Mouse (Mus musculus): ENCODE measurements around the gene Myadml2.

Gene Myadml2

DNA sequence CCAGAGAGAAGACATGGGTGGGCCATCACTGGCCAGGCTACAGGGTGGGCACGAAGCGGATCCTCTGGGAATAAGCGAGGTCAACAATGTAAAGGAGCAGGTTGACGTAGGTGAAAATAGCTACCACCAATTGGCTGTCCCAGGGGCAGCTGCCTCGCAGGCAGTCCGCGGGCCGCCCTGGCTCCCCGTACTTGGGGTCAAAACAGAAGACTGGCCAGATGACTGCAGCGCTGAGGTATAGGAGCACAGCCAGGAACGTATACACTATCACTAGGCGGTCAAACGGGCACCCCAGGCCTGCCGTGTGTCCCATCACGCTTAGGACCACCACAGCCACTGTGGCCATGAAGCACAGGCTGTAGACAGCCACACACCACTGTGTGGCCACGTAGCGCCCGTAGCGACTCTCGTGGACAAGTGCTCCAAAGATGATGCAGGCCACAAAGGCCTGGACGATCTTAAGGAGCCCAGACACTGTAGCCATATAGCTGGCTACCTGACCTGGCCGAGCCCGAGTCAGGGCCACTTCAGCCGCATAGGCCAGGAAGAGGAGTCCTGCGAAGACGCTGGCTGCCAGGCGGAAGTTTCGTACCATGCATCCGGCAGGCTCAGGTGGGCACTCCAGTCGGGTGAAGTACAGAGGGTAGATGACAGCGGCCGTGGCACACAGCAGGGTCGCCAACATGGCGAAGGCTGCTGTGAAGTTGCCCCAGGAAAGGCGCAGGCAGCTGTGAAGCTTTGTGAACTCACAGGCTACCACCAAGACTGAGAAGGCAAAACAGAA lies 719 bp downstream of the Myadml2 start:
- no peaks in the 10 kb centered on the region for H3K36me3 ChIP-seq (ENCODE audit: control insufficient read depth, insufficient read depth, low read length, poor library complexity, severe bottlenecking)
- DNase-seq (ENCODE audit: low read depth, low spot score), result no peak
- no peaks in the 10 kb centered on the region for H3K27me3 ChIP-seq (ENCODE audit: control insufficient read depth, insufficient read depth, low read length, poor library complexity, severe bottlenecking)

DNA sequence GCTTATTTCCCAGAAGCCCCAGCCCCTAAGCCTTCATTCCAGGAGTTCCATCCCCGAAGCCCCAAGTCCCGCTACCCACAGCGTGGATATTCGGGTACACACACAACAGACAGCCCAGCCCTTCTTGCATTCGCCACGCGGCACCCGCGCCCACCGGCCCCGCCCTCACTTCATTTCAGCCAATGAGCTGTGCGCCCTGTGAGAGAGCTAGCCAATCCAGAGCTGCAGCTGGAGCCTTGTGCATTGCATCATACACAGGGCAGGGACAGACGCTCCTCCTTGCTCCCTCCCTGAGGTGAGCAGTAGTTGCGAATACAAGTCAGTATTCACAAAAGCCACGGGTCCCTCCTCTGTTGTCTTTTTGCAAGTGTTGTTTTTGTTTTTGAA lies 4.4 kb downstream of the Myadml2 start, which contains the start of gene Pycr1:
TSS of gene Pycr1 (minus strand) at position 169 of the 387 bp plus-strand sequence.
- H3K27me3 ChIP-seq (ENCODE audit: control insufficient read depth, insufficient read depth, low read length, poor library complexity, severe bottlenecking), result no peaks in the 10 kb centered on the region
- H3K36me3 ChIP-seq (ENCODE audit: control insufficient read depth, insufficient read depth, low read length, poor library complexity, severe bottlenecking), result no peaks in the 10 kb centered on the region
- peak; percentile 92 for DNase-seq (ENCODE audit: low read depth, low spot score)

DNA sequence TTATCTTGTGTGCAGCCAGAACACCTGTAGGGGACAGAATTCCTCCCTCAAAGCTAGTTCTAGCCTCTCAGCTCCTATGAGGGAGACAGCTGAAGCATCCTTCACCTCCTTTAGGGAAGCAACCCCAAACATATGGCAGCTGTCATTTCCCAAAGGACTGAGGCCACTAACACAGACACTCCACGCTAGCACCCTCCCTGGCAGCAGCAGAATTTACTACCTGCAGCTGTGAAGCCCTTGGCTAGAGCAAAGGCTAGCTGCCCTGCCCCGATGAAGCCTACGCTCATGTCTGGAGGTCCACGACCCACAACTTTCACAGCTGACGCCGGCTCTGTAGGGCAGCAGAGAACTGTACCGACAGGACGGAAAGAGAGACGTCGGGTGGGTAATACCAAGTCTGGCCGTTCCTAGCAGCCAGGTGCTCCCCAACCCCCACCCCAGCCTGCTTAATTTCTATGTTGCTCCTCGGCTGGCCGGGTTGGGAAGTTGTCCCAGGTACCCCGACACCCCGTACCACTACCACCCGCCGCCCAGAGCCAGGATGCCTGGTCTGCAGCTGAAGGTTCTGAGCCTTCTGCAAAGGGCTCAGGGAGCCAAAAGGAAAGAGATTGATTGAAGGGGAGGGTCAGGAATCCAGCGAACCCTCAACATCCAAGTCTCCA lies 4.9 kb downstream of the Myadml2 start:
- Histone ChIP-seq H3K27me3 (ENCODE audit: control insufficient read depth, insufficient read depth, low read length, poor library complexity, severe bottlenecking) (no peaks in the 10 kb centered on the region), H3K36me3 (ENCODE audit: control insufficient read depth, insufficient read depth, low read length, poor library complexity, severe bottlenecking) (no peaks in the 10 kb centered on the region)
- peak; percentile 28 for DNase-seq (ENCODE audit: low read depth, low spot score)

DNA sequence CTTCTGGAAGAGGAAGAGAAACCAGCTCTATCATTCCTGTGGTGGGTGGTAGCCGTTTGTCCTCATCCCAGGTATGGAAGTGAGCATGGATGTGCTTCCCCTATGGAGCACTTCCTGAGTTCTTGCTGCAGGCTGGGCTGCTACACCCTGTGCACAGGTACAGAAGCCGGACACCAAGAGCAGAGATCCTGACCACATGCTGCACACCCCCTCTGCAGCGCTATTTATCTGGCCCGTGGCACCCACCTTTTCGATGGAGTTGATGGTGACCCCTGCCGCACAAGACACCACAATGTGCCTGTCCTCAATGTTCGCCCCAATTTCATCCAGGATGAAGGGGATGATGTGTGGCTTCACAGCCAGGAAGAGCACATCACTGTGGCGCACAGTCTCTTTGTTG lies 6.1 kb downstream of the Myadml2 start:
- Histone ChIP-seq H3K27me3 (ENCODE audit: control insufficient read depth, insufficient read depth, low read length, poor library complexity, severe bottlenecking) (no peaks in the 10 kb centered on the region), H3K36me3 (ENCODE audit: control insufficient read depth, insufficient read depth, low read length, poor library complexity, severe bottlenecking) (no peaks in the 10 kb centered on the region)
- DNase-seq (ENCODE audit: low read depth, low spot score), result no peak

DNA sequence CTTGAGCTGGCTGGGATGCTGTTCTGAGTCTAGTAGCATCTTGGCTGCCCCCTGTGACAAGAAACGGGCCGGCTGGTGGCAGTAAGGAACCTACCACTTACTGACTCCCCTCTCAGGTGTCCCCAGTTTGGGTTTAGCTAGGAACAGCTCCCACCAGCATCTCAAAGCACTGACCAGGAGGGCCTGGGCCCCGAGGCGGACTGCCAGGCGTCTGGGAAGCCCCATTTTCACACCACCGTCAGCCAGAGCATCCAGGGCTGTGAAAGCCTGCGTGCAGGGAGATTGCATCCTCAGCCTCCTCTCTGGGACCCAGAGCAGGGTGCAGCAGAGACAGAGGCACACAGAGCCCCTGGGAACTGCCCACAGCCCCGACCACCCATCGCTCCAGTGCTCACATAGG lies 6.7 kb downstream of the Myadml2 start:
- no peaks in the 10 kb centered on the region for H3K36me3 ChIP-seq (ENCODE audit: control insufficient read depth, insufficient read depth, low read length, poor library complexity, severe bottlenecking)
- no peak for DNase-seq (ENCODE audit: low read depth, low spot score)
- no peaks in the 10 kb centered on the region for H3K27me3 ChIP-seq (ENCODE audit: control insufficient read depth, insufficient read depth, low read length, poor library complexity, severe bottlenecking)

DNA sequence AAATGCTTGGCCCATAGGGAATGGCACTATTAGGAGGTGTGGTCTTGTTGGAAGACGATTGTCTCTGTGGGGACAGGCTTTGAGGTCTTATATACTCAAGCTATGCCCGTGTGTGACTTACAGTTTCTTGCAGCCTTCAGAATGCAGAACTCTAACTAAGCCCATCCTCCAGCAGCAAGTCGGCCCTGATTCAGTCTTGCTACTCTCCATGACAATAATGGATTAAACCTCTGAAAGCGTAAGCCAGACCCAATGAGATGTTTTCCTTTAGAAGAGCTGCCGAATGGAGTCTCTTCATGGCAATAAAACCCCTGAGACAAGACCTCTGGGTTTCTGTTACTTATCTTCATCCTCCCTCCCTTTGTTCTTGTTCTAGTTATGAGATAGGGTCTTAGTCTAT lies 13.1 kb downstream of the Myadml2 start:
- DNase-seq (ENCODE audit: low read depth, low spot score), result no peak
- Histone ChIP-seq H3K27me3 (ENCODE audit: control insufficient read depth, insufficient read depth, low read length, poor library complexity, severe bottlenecking) (no peaks in the 10 kb centered on the region), H3K36me3 (ENCODE audit: control insufficient read depth, insufficient read depth, low read length, poor library complexity, severe bottlenecking) (no peaks in the 10 kb centered on the region)

DNA sequence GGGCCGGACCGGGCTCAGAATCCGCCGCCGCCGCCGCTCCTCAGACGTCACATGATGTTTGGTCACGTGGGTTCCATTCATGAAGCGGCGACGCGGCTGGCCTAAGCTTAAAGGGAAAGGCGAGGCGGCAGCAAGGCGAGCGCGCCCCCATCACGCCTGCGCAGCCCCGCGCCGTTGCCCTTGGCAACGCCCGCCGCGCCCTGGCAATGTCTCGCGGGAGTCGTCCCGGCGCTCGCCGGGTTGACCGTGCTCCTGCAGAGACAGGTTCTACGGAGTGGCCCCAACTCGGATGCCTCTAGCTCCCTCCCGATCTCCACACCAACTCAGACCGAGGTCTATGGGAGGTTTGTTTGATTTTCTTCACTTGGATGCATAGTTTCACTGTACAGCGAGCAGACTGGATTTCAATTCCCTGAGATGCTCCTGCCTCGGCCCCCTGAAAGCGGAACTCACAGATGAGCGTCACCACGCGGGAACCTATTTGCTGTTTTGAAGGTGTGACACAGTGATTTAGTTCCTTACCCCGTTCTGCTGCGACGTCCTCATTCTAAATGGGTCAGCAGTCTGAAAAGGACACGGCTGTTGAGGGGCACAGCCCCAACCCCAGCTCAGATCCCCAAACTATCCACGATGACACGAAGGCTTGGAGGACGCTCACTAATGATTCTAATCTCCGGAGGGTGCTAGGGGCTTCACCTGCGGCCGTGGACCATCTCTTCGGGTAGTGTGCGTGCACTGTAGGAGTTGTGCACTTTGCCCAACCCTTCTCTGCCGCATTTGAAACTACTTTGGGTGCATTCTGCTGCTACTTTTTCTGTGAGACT lies 14.2 kb downstream of the Myadml2 start, which contains the start of gene Mafg:
TSS of gene Mafg (minus strand) at position 81 of the 824 bp plus-strand sequence.
- peak; percentile 95 for DNase-seq (ENCODE audit: low read depth, low spot score)
- Histone ChIP-seq H3K27me3 (ENCODE audit: control insufficient read depth, insufficient read depth, low read length, poor library complexity, severe bottlenecking) (no peaks in the 10 kb centered on the region), H3K36me3 (ENCODE audit: control insufficient read depth, insufficient read depth, low read length, poor library complexity, severe bottlenecking) (no peaks in the 10 kb centered on the region)

DNA sequence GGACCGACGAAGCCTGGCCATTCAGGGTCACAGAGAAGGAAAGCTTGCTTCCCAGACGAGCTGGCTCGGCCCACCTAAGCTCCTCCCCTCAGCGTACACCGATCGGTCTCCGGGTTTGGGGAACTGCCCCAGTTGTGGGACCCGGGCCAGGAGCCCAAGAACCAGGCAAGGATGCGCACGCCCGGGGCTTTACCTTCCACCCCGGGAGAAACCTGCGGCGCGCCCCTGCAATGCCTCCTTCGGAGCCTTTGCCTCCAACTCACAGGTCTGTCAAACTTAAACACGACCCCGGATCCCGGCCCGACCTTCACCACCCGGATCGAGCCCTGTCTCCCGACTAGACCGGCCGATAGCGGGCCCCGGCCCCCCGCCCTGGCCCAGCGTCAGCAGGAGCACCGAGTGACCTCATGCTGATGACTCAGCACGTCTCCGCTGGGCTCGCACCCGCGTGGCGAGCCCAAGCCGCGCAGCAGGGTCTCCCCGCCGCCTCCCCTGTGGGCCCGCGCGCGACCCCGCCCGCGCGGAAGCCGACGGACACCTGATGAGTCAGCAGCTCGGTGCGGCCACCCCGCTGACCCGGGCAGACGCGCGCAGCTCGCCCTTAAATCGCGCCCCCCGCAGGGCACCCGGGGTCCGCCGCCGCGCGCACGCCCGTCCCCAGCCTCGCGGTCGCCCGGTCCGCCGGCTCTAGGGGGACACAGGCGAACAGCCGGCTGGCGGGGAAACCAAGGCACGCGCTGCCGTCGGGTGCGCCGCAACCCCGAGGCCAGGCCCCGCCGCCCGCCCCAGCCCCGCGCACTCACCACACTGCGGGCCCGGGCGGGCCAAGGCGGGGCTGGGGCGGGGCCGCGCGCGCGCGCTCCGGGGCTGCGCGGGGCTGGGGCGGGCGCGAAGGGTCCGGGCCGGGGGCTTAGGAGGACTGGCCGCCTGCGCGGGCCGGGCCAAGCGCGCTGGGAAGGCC lies 15.1 kb downstream of the Myadml2 start:
- Histone ChIP-seq H3K27me3 (ENCODE audit: control insufficient read depth, insufficient read depth, low read length, poor library complexity, severe bottlenecking) (no peaks in the 10 kb centered on the region), H3K36me3 (ENCODE audit: control insufficient read depth, insufficient read depth, low read length, poor library complexity, severe bottlenecking) (no peaks in the 10 kb centered on the region)
- peak; percentile 62 for DNase-seq (ENCODE audit: low read depth, low spot score)

DNA sequence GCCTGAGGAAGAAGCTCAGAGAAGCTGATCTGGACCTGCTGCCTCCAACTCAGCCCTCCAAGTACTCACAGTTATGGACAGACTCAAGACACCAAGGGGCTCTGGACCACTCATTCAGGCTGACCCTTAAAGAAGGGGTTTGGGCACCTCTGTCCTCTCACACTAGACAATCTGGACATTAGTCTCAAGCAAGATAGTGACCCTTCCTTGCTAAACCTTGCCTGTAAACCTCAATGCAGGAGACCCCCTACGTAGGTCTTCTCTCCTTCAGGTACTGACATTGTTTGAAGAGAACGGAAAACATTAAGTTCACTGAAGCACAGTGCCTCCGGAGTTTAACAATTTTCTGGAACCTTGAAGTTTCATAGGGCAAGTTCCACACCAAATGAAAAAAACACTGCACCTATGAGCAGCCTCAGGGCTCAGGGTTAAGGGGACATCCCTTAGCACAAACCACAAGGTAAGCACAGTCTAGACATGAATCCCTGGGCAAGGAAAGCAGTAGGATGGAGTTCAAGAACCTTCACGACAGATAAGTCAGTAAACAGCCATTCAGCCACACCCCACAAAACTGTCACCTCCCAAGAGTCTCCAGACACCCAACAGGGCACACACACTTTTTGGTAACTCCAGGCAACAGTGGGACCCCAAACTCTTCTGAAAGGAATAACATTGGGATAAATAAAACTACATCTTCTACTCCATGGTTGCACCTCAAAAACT lies 16.1 kb downstream of the Myadml2 start:
- Histone ChIP-seq H3K27me3 (ENCODE audit: control insufficient read depth, insufficient read depth, low read length, poor library complexity, severe bottlenecking) (no peaks in the 10 kb centered on the region), H3K36me3 (ENCODE audit: control insufficient read depth, insufficient read depth, low read length, poor library complexity, severe bottlenecking) (no peaks in the 10 kb centered on the region)
- no peak for DNase-seq (ENCODE audit: low read depth, low spot score)

DNA sequence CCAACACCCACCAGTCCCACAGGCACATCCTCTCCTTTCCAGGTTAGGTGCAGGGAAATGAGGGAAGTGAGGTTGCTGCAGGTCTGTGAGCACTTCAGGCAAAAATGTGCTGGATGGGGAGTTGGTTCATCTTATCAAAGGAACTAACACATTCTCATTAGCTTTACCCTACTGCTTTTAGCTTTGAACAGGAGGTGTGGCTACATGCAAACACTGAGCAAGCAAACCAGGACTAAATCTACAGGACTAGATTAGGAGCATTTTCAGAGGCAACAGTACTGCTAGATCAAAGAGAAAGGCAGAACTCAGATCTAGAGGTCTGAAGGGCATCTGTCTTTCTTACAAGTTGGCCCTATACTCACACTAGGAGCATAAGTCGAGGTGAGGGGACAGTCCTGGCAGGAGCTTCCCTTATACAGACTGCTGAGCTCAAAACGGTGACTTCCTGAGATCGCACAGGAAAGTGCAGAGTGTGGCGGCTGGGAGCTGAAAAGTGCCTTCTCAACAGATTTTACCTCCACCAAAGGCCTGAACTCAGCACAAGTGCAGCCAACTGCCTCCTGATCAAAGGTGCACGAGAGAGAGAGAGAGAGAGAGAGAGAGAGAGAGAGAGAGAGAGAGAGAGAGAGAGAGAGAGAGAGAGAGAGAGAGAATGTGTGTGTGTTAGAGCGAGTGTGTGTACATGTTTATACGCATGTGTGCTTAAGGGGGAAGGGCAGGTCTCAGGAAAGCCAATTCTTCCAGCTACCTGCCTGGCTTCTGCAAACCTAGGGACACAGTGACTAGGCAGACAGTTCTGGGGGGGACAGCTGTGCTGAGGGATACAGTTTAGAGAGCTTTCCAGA lies 16.9 kb downstream of the Myadml2 start:
- no peak for DNase-seq (ENCODE audit: low read depth, low spot score)
- Histone ChIP-seq H3K27me3 (ENCODE audit: control insufficient read depth, insufficient read depth, low read length, poor library complexity, severe bottlenecking) (no peaks in the 10 kb centered on the region), H3K36me3 (ENCODE audit: control insufficient read depth, insufficient read depth, low read length, poor library complexity, severe bottlenecking) (no peaks in the 10 kb centered on the region)

DNA sequence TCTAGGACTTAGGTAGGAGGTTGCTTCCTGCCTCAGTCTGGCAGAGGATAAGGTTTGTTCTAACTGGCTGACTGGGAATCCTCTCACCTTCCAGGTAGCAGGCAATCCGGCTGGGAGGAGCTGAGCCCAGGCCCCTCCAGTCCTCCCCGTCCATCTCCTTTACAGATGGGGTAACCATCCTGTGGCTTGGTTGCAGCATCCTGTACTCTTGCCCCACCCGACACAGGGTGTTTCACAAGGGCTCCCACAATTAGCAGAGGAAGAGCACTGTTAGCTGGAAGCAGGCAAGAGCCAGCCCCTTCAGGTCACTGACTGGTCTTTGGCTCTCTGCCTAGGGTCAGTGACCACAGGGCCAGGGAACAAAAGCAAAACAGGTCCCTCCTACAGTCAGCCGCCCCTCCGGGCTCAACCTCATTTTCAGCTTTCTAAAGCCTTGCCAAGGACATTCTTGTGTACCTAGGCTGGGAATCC lies 17.5 kb downstream of the Myadml2 start:
- no peaks in the 10 kb centered on the region for H3K27me3 ChIP-seq (ENCODE audit: control insufficient read depth, insufficient read depth, low read length, poor library complexity, severe bottlenecking)
- H3K36me3 ChIP-seq (ENCODE audit: control insufficient read depth, insufficient read depth, low read length, poor library complexity, severe bottlenecking), result no peaks in the 10 kb centered on the region
- no peak for DNase-seq (ENCODE audit: low read depth, low spot score)

DNA sequence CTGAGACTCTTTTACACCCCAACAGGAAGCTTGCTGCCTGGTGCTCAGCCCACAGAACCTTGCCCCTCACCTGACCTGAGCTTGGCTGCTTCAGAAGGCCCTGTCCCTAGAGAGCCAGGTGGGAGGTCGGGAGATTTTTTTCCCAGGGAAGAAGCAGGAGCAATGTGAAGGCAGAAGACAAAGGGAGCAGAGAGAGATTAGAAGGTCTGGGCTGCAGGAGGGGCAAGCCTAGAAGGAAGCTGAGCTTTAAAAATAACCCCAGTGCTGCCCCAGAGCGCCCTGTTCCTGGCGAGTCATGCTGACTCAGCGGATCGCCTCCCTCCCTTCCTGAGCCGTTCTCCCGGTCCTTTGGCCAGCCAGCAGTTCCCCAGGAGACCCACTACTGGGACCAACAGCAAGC lies 18.0 kb downstream of the Myadml2 start:
- no peaks in the 10 kb centered on the region for H3K36me3 ChIP-seq (ENCODE audit: control insufficient read depth, insufficient read depth, low read length, poor library complexity, severe bottlenecking)
- no peak for DNase-seq (ENCODE audit: low read depth, low spot score)
- no peaks in the 10 kb centered on the region for H3K27me3 ChIP-seq (ENCODE audit: control insufficient read depth, insufficient read depth, low read length, poor library complexity, severe bottlenecking)

DNA sequence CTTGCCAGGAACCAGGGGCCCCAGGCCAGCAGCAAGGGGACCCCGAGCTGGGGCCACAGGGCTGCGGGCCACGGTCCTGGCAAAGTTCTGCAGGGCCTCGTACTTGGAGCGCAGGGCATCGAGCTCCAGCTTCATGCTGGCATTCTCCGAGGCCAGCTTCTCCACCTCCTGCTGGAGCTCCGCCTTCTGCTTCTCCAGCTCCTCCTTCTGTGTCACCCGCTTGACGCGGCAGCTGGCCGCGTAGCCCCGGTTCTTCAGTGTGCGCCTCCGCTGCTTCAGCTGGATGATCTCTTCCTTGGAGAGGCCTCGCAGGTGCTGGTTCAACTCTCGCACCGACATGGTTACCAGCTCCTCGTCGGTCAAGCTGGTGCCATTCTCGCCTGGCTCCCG lies 18.6 kb downstream of the Myadml2 start:
- Histone ChIP-seq H3K36me3 (ENCODE audit: control insufficient read depth, insufficient read depth, low read length, poor library complexity, severe bottlenecking) (no peaks in the 10 kb centered on the region), H3K27me3 (ENCODE audit: control insufficient read depth, insufficient read depth, low read length, poor library complexity, severe bottlenecking) (no peaks in the 10 kb centered on the region)
- DNase-seq (ENCODE audit: low read depth, low spot score), result peak; percentile 56
